Mouse (Mus musculus) G1E (cell line): ENCODE data around the gene Exoc5. TPM values are rescaled to one million over a fixed set of nuclear protein-coding genes. Genes with fewer than 3 reads are reported as not detected.

Experiments used
- ATAC-seq: 2 replicates; pipeline ENCODE4 v1.8.0; 2016; ENCODE audit warnings: mild to moderate bottlenecking; ENCODE audit not compliant: insufficient number of reproducible peaks, poor library complexity, low FRiP score, severe bottlenecking; ENCODE audit errors: extremely low read depth
- DNase-seq: peaks from one replicate; pipeline ENCODE4 v3.0.0; 2012; ENCODE audit warnings: low spot score
- H3K27me3 ChIP-seq: 2 replicates; pipeline ENCODE4 v1.6.1; 2012; ENCODE audit warnings: mild to moderate bottlenecking, low read length, inconsistent platforms; ENCODE audit not compliant: insufficient read depth
- H3K36me3 ChIP-seq: replicated peaks from 2 replicates; pipeline ENCODE3; 2012; ENCODE audit warnings: mild to moderate bottlenecking, inconsistent platforms
- H3K4me1 ChIP-seq: 2 replicates; pipeline ENCODE4 v1.6.1; 2012; ENCODE audit warnings: low read depth, low read length, inconsistent platforms, mixed read lengths; ENCODE audit not compliant: insufficient read depth
- H3K4me3 ChIP-seq: 2 replicates; pipeline ENCODE4 v1.5.1; 2012; ENCODE audit warnings: low read depth, mild to moderate bottlenecking, inconsistent platforms, low read length, moderate library complexity, mixed read lengths
- H3K9me3 ChIP-seq: replicated peaks from 2 replicates; pipeline ENCODE4 v1.6.1; 2012; ENCODE audit warnings: inconsistent platforms
- CTCF ChIP-seq: IDR thresholded peaks from 2 replicates; pipeline ENCODE4 v1.5.1; 2012; ENCODE audit warnings: low read depth, low read length, inconsistent platforms, mixed read lengths
- GATA1 ChIP-seq: IDR thresholded peaks from 2 replicates; pipeline ENCODE4 v1.6.1; 2012; ENCODE audit warnings: borderline replicate concordance, low read length, inconsistent platforms, mixed read lengths
- GATA2 ChIP-seq: IDR thresholded peaks from 2 replicates; pipeline ENCODE4 v1.6.1; 2012; ENCODE audit warnings: low read depth, low read length, inconsistent platforms, borderline replicate concordance
- POLR2AphosphoS5 ChIP-seq: IDR thresholded peaks from 2 replicates; pipeline ENCODE4 v1.6.1; 2012; ENCODE audit warnings: low read depth, low read length, inconsistent platforms; ENCODE audit not compliant: insufficient replicate concordance
- TAL1 ChIP-seq: conservative IDR thresholded peaks from 2 replicates; pipeline ENCODE4 v1.6.1; 2012; ENCODE audit warnings: low read depth, low read length, inconsistent platforms, mixed read lengths
- polyA plus RNA-seq: library from polyadenylated mRNA; stranded (reverse); fragments of >175 nt; gene quantifications from 2 replicates; pipeline ENCODE4 v1.2.3, GENCODE M21; 2012
- total RNA-seq, 2 experiments: library from RNA; stranded (forward) in 1 of 2; stranded (reverse) in 1 of 2; fragments of 200-1000 nt in 1 of 2; fragments of >200 nt in 1 of 2; fragmentation: Nextera tagmentation in 1 of 2; gene quantifications; 2 replicates each; pipeline ENCODE4 v1.2.3; 2014 to 2017

Exoc5 gene
- total and polyA plus RNA-seq, 3 experiments = 7.0 to 102 (median 70.8) TPM

DNA sequence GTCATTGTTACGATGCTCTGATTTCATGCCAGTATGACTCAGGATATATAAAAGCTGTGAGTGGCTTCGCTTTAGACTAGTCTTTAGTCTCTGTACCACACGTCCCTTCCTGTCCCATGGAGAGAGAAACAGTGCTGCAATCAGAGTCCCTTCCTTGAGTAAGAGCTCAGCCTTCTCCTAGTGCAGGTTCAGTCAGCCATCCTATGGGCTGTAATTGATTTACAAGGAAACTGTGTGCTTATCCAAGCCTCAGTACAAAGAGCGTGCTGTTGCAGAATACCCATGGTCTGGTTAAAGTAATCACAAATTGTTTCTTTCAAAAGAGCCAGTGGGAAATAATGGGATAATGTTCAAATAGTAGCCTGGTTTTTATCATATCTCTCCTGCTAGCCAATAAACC lies 20.1 kb upstream of the Exoc5 start:
- no peak for ATAC-seq
- H3K27me3 ChIP-seq = no peaks in the 10 kb centered on the region
- H3K9me3 ChIP-seq = no peaks in the 10 kb centered on the region
- peaks cover 51% of the 10 kb centered on the region for H3K36me3 ChIP-seq
- TF ChIP-seq CTCF (no peak), TAL1 (no peak), GATA2 (no peak), GATA1 (no peak), POLR2AphosphoS5 (no peak)
- no peak for DNase-seq
- H3K4me1 ChIP-seq = no peaks in the 10 kb centered on the region
- H3K4me3 ChIP-seq = no peak overlapping the region

DNA sequence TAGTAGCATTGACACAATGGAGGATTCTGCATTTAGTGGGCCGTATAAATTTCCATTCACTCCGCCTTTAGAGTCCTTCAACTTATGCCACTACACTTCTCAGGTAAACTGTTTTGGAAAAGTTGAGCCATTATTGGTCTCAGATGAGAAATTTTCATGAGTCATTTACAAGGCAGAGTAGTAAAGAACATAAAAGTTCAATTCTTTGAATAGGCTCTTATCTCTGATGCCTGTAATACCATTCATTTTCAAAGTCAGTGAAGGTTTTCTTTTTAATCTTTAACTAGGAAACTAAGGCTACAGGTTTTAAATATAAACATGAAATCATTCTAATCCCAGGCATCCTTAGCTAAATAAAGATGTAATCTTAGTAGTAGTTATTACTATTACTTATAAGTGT lies 12.4 kb upstream of the Exoc5 start:
- no peaks in the 10 kb centered on the region for H3K4me1 ChIP-seq
- H3K36me3 ChIP-seq = peaks cover 61% of the 10 kb centered on the region
- no peak overlapping the region for H3K4me3 ChIP-seq
- no peaks in the 10 kb centered on the region for H3K27me3 ChIP-seq
- no peak for ATAC-seq
- H3K9me3 ChIP-seq = no peaks in the 10 kb centered on the region
- DNase-seq = no peak
- no peak for TF ChIP-seq GATA2
- TF ChIP-seq TAL1 = no peak
- TF ChIP-seq CTCF = no peak
- TF ChIP-seq POLR2AphosphoS5 = no peak
- no peak for TF ChIP-seq GATA1

DNA sequence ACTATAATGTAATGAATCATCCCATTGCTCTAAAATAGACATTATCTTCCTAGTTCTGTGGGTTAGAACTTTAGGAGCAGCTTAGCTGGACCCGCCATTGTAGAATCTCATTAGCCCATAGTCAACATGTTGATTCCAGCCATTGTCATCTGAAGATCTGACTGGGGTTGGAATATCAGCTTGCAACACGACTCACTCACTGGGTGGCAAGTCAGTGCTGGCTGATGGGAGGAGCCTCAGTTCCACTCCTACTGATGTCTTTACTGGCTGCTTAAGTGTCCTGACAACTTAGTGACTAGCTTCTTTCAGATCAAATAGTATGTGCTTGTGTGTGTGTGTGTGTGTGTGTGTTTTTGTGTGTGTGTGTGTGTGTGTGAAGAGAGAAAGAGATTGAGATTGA lies 7.9 kb upstream of the Exoc5 start:
- no peaks in the 10 kb centered on the region for H3K27me3 ChIP-seq
- DNase-seq (no peak), ATAC-seq (no peak)
- H3K4me3 ChIP-seq = no peak overlapping the region
- H3K4me1 ChIP-seq = peaks cover 7% of the 10 kb centered on the region
- TF ChIP-seq POLR2AphosphoS5 (no peak), GATA2 (no peak), CTCF (no peak), GATA1 (no peak), TAL1 (no peak)
- H3K9me3 ChIP-seq = no peaks in the 10 kb centered on the region
- peaks cover 49% of the 10 kb centered on the region for H3K36me3 ChIP-seq

DNA sequence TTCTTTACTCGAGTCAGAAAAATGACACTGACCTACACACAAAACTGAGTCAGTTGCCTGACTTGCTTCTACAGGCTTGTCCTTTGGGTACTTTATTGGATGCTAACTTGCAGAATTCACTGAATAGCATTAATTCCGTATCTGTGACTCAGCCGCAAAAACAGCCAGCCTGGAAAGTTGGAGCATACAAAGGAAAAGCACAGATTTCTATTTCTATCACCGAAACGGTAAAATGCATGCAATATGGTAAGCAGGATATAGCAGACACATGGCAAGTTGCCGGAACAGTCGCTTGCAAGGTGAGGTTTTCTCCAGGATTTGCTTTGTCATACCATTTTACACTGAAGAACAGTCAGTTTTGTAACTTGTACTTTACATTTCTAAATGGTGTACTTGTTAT lies 7.4 kb upstream of the Exoc5 start:
- H3K9me3 ChIP-seq = no peaks in the 10 kb centered on the region
- peaks cover 12% of the 10 kb centered on the region for H3K4me1 ChIP-seq
- DNase-seq (no peak), ATAC-seq (no peak)
- no peak overlapping the region for H3K4me3 ChIP-seq
- H3K36me3 ChIP-seq = peaks cover 46% of the 10 kb centered on the region
- TF ChIP-seq TAL1 (no peak), GATA1 (no peak), GATA2 (no peak)
- H3K27me3 ChIP-seq = no peaks in the 10 kb centered on the region

DNA sequence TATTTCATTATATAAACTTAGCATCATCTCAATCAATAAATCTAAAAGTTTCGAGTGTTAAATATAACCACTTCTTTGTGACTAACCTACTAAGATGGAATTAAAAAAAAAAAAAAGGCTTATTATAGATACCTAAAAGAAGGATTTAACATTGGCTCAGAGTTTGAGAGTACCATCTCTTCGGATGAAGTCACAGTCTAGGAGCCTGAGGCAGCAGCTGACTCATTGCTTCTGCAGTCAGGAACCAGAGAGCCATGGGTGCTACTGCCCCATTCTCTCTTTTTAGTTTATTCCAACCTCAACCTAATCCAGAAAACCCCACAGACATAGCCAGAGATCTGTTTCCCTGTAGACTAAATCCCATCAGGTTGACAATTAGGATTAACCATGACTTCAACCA lies 6.4 kb upstream of the Exoc5 start:
- ATAC-seq (no peak), DNase-seq (no peak)
- no peak overlapping the region for H3K4me3 ChIP-seq
- TF ChIP-seq GATA1 = no peak
- no peak for TF ChIP-seq CTCF
- no peak for TF ChIP-seq GATA2
- no peak for TF ChIP-seq TAL1
- TF ChIP-seq POLR2AphosphoS5 = no peak
- H3K36me3 ChIP-seq = peaks cover 39% of the 10 kb centered on the region
- H3K4me1 ChIP-seq = peaks cover 14% of the 10 kb centered on the region
- H3K27me3 ChIP-seq = no peaks in the 10 kb centered on the region
- H3K9me3 ChIP-seq = no peaks in the 10 kb centered on the region

DNA sequence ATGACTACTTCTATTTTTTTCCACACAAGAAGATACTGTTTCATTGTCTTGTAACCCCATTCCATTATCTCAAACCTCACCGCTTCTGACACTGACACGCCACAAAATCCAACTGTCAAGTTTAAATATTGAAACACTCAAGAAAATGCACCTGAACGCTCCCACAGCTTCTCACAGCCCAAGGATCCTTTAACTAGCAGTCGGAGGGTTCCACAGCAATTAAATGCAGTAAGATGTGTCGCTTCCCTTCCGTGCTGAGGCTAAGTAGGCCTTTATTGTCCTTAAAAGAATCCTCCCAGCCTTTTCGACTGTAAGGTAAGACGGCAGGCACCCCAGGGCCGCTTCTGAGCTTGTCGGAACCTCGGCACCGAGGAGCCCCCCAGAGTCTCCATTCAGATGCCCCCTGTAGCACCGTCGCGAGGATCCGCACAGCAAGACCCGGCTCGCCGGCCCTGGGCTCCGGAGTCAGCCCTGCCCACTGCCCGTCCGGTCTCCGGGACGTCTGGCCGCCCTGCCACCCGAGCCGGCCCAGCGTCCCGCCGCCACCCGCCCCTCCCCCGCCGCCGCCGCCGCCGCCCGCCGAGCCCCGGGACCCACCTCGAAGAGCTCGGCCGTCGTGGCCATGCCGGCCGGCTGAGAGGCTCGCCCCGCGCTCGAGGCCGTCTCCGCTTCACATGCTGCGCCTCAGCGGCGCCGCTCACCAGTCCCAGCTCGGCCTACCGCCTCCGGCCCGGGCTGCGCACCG lies 752 bp downstream of the Exoc5 start, which contains the start of gene Ap5m1:
Ap5m1 (plus strand) TSS at position 569 of the 745 bp plus-strand sequence.
- peaks cover 36% of the 10 kb centered on the region for H3K4me1 ChIP-seq
- H3K36me3 ChIP-seq = peaks cover 6% of the 10 kb centered on the region
- ATAC-seq (no peak), DNase-seq (no peak)
- TF ChIP-seq CTCF (no peak), TAL1 (no peak), POLR2AphosphoS5 (no peak), GATA1 (no peak), GATA2 (no peak)
- H3K9me3 ChIP-seq = no peaks in the 10 kb centered on the region
- no peaks in the 10 kb centered on the region for H3K27me3 ChIP-seq
- peak within 1 kb of the TSS; percentile 93 for H3K4me3 ChIP-seq
